Mouse (Mus musculus): ENCODE measurements around the gene Aig1. TPM values are rescaled to one million over a fixed set of nuclear protein-coding genes. Genes with fewer than 3 reads are reported as not detected.

Gene Aig1
- polyA plus RNA-seq, 1 experiment = not detected

DNA sequence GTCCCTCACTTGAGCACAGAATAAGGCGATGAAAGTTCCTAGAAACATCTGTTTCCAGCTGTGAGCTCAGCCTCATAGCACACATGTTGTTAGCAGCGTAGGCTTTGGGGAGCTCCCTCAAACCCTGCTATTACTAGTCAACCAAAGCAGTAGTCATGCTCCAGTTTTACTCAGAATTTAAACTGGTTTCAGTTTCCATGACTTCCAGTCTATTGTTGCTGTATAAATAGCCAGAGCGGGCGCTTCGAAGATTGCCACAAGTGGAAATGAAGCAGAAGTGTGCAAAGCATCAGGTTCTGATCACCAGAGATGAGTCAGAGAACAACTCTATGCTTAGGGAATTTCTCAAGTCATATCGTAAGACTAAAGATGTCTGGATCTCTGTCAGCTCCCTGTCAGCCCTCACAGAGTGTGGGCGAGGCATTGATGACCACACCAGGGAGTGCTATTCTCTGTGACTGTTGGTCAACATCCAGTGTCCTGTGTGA lies 36.2 kb downstream of the Aig1 start:
- no peak for TF ChIP-seq GATA1 (IDR thresholded peaks at IDR 0.05; ENCODE audit: low read length)

DNA sequence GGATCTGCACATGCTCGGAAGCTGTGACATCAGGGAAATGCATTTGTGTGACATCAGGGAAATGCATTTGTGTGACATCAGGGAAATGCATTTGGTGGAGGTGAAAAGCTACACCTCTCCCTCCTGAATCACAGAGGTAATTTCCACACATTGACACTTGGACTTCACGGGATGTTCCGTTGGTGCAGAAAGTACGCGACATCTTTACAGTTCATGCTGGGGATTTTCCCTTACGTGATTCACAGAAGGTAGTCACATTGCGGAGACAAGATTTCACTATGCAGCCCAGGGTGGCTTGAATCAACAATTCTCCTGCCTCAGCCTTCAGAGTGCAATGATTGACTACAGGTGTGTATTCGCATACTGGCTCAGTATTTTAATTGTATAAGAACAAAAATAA lies 41.6 kb downstream of the Aig1 start:
- no peak for TF ChIP-seq GATA1 (IDR thresholded peaks at IDR 0.05; ENCODE audit: low read length)

DNA sequence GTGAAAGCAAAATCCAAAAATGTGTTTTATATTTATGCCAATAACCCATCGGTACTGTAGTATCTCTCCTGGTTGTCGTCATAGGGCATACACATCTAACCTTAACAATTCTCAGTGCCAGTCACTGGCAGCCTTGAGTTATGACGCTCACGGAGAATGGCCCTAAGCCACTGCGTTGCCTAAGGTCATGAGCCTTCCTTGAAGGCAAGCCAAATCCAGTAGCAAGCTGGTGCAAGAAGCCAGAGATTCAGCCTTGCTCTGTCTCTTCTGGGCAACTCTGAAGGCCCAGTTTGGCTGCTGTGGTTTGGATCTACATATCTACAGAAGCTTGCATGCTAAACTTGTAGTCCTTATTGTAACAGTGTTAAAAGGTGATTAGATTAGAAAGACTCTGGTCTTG lies 55.2 kb downstream of the Aig1 start:
- TF ChIP-seq GATA1 (IDR thresholded peaks at IDR 0.05; ENCODE audit: low read length) = no peak

DNA sequence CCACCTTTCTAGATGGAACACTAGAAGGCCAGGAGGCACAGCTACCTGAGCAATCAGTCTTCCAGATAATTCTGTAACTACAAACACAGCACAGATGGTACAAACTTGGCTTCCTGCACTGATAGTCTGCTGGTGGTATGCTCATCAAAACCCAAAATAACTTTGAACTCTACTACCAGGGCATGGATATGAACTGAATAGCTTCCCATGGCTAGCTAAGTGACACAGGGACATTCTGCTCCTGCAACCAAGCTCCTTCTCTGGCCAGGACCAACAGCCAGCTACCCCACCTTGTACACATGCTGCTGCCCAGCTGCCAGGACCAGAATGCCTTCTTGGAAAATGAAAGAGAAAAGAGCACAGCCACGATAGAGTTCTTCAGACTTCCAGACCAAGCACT lies 60.5 kb downstream of the Aig1 start:
- TF ChIP-seq GATA1 (IDR thresholded peaks at IDR 0.05; ENCODE audit: low read length) = no peak

DNA sequence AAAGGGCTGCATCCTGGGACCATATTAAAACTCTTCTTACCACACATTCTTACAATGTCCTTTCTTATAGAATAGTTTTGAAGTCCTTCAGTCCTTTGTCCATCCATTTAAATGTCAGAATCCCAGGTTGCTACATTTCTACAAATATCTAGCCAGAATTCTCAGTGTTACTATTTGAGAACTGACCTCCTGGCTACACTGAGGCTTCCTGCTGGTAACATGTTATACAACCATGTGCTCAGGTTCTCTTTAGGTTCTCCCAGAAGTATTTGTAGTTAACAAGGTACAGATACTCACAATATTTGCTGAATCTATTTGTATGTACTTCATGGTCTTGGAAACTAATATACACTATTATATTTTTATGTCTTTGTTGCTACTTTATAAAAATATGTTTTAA lies 62.0 kb downstream of the Aig1 start:
- no peak for TF ChIP-seq GATA1 (IDR thresholded peaks at IDR 0.05; ENCODE audit: low read length)

DNA sequence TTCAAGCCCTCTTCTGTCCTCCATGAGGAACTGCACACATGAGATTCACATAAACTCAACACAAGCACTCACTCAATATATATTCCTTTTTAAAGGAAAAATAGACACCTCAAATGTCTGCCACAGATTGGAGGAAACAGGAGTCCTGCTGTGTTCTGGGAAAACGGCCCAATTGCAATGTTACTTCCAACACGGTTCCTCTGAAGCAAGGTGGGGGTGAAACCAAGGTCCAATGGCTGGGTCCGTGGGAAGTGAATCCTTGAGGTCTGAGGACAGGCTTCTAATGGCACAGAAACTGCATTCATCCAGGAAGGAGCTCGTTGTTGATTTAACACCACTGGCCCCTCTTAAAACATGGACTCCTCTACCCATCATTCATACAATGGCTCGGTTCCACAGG lies 67.5 kb downstream of the Aig1 start:
- TF ChIP-seq GATA1 (IDR thresholded peaks at IDR 0.05; ENCODE audit: low read length) = no peak

DNA sequence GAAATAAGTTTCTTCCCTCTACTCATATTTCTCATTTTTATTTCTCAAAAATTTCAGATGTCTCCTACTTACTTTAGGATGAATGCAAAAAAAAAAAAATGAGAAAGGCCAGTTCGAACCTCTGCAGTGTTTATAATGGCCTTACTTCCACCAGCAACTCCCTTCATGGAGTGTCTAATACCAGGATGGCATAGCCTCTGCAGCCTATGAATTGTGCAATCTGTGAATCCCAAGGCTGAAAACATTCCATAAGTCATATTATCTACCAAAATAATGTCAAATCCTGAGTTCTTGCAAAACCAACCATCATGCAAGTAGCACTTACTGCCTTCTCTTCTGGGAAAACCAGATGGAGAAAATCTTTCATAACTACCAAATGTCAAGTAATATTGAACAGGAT lies 75.3 kb downstream of the Aig1 start:
- TF ChIP-seq GATA1 (IDR thresholded peaks at IDR 0.05; ENCODE audit: low read length) = no peak

DNA sequence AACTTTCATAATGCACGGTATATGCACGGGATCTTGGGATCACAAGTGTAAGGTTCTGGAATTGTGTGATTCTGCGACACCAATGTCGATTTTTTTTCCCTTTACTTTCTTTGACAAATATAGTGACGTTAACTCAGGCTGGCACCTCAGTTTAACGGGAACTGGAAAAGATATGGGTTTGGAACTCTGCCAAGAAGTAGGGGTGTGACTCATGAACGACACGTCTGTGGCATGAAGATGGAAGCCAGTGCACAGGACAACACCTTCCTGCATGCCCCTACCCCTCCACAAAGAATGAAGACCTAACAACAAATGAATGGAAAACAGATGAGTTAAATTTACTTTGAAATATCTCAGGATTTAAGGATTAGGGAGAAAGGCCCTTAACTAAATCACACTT lies 76.0 kb downstream of the Aig1 start:
- TF ChIP-seq GATA1 (IDR thresholded peaks at IDR 0.05; ENCODE audit: low read length) = no peak

DNA sequence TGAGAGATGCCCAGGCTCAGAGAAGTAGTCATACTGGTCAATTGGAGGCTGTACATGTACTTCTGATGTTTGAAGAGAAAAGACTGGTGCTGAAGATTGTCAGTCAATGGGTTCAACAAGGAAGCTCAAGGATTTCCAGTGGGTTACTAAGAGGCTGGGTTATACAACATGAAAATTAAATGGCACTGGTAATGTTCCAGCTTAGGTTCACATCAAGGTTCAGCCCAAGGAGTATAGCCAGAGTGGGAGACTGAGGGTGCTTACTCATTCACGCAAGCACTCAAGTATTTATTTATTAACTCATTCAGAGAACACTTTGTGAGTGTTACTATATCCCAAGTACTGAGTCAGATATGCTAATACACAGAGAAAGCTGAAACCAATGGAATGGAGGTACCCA lies 79.2 kb downstream of the Aig1 start:
- no peak for TF ChIP-seq GATA1 (IDR thresholded peaks at IDR 0.05; ENCODE audit: low read length)

DNA sequence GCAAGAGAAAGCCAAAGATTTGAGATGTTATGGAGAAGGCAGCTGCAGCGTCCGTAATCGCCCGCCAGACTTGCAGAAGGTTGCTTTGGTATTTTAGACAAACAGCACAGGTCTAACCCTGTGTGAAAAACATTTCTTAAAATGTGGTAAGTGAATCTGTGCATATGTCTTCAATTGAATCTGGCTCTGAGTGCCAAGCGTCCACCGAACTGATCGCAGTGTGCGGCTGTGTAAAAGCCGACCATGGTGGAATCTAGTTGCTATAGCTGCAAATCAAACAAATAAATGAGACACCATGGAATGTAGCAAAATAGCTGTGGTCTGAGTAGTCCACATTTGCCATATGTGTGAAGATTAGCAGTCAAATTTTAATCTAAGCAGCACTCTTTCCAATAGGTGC lies 80.7 kb downstream of the Aig1 start:
- no peak for TF ChIP-seq GATA1 (IDR thresholded peaks at IDR 0.05; ENCODE audit: low read length)

DNA sequence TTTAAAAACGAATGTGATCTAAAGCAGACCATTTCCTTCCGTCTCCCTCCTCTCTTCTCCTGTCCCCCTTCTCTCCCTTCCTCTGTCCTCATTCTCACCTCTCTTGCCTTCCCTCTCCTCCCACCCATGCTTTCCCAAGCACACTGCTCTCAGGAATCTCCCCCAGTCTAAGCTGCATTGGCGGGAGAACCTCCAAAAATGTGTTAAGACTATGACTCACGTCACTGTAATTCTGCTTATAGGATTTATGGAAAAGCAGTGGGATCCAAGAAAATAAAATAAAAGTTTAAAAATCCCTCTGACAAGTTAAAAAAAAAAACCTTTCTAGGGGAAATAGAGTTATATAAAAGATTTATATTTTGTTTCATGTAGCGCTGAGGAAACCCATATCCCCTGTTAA lies 86.0 kb downstream of the Aig1 start:
- no peak for TF ChIP-seq GATA1 (IDR thresholded peaks at IDR 0.05; ENCODE audit: low read length)

DNA sequence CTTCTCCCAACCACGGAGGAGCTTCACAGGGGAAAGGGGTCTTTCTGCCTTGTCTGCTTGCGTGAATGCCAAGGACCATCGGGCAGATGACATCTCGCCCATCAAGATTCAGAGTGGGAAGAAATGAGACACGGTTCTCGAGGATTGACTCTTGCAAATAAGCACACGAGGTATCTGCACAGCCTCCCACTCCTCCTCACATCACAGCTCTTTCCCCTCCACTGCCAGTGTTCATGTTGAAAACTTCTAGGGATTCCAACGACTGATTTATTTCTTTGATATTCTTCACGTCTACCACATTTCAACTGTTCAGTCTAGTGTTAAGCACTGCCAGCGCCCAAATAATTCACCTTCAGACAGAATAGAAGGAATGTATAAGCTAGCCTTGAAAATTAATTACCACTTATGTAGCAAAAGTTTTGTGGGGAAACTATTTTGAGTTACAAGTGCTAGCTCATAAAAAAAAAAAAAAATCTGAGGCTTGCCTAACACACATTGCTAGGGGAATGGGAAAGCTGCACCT lies 86.5 kb downstream of the Aig1 start:
- no peak for TF ChIP-seq GATA1 (IDR thresholded peaks at IDR 0.05; ENCODE audit: low read length)

DNA sequence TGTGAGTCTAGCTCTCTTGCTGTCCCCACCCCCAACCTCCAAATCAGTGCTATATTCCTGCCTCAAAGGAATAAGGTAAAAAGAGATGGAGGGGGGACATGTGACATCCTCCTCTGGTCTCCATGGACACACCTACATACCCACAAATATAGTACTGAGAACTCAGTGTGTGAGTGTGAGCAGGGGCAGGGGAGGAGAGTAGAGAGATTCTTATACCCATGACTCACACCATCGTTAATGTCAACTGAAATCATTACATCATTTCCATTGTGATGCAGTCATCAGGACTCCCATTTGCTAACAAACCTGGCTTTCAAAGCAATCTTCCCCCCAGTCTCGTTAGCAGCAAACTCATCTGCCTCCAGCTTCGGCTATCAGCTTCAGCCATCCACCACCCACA lies 92.8 kb downstream of the Aig1 start:
- no peak for TF ChIP-seq GATA1 (IDR thresholded peaks at IDR 0.05; ENCODE audit: low read length)

DNA sequence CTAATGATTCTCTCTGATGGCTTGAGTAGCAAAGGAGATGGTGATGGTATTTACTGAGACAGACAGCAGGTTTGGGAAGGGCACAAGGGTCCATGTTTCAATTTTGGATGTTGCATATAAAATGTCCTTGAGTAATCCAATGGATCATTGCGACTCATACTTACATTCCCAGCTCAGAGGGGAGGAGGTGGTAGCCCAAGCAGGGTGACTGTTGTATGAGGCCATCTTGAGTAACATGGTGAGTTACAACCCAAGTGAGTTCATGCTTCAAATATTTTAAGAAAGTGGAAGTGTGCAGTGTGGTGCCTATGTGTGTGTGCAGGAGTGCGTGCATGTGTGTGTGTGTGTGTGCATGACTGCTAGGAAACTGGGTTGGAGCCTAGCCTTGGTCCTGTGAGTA lies 93.4 kb downstream of the Aig1 start:
- no peak for TF ChIP-seq GATA1 (IDR thresholded peaks at IDR 0.05; ENCODE audit: low read length)

DNA sequence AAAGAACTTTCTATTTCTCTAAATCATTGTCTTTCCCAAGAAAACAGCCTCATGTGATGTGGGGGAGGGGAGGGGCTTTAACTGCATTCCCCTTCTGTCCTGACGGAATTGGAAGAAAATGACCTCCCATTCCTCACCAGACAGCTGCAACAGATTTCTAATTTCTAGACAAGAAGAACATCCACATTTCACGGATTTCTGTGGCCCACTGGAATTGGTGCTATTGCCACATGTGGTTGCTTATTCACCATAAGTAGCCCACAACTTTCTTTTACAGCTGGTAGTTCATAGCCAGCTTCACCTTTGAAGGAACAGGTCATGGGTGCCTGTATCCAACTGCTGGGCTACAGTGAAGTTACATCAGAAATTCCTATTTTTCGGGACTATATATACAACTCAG lies 93.9 kb downstream of the Aig1 start:
- TF ChIP-seq GATA1 (IDR thresholded peaks at IDR 0.05; ENCODE audit: low read length) = no peak

DNA sequence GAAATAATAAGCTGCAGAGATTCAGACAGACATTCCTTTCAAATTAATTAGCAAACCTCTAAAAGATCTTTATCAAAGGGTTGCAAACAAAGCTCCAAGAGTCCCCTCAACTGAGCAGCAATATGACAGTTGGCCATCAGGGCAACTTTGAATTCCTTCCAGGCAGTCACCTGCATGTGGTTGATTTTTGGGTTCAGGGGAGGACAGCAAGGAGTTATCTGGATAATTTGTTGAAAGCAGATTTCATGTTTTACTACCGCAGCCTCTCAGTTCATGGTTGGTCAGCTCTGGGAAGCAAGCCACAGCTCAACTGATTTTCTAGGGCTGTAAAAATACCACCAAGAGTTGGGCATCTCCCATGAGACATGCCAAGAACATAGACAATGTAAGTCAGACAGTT lies 98.1 kb downstream of the Aig1 start:
- no peak for TF ChIP-seq GATA1 (IDR thresholded peaks at IDR 0.05; ENCODE audit: low read length)

DNA sequence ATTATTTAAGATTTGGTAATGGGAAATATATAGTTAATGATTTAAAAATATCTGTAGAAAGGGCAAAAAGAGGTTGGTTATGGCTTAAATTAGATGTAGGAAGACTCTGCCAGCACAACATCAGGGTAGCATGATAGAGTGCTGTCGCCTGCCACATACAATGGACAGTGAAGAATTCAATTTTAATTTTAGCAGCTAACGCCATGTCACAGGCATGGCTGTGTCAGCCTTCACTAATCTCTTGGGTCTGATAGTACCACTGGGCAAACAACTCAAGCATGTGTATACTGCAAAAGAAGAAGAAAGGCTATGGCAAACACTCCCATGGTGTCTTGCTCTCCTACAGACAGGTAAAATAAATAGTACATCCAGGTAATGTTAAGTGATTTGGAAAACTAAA lies 99.0 kb downstream of the Aig1 start:
- TF ChIP-seq GATA1 (IDR thresholded peaks at IDR 0.05; ENCODE audit: low read length) = no peak

DNA sequence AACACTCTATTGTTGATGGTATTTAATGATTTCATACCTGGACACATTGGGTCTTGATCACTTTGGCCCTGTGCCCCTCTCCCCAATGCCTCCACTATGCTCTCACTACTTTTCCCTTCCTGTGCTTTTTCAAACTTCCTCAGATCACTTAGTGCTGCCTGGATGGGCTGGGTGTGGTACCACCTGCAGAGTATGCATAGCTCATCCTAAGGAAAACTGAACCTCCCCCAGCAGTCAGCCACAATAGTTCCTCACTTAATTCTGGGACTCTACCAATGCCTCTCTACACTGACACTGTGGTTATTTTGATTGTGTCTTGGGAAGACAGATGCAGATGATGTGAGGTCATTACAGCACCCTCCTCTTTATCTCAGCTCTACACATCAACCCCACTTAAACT lies 99.9 kb downstream of the Aig1 start:
- no peak for TF ChIP-seq GATA1 (IDR thresholded peaks at IDR 0.05; ENCODE audit: low read length)

All from G1E-ER4 (cell line).